Mouse (Mus musculus) c-Kit-positive CD71-positive TER-119-positive erythroid progenitor cells, embryonic 14.5 days (primary cell): ENCODE data around the gene Arl15.

Experiments
- DNase-seq: peaks from one replicate; pipeline ENCODE4 v3.0.0-alpha.2; 2013; ENCODE audit warnings: low spot score

Arl15 gene

DNA sequence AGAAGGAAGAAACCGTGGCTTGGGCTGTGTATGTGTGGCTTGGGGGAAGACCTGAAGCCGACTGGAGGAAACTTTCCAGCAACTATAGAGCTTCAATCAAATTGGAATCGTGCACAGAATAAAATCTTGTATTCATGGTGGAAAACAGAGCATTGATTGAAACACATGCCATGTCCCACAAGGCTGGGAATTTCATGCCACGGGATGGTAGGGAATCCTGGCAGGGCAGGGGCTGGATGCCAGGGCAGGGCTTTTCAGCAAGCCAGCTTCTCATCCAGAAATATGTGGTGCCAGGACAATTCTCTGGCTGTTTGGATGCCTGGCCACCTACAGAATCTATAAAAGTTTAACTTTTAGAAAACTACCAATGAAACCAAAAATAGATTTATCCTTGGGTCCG, 122.5 kb downstream of the Arl15 start:
- DNase-seq = no peak

DNA sequence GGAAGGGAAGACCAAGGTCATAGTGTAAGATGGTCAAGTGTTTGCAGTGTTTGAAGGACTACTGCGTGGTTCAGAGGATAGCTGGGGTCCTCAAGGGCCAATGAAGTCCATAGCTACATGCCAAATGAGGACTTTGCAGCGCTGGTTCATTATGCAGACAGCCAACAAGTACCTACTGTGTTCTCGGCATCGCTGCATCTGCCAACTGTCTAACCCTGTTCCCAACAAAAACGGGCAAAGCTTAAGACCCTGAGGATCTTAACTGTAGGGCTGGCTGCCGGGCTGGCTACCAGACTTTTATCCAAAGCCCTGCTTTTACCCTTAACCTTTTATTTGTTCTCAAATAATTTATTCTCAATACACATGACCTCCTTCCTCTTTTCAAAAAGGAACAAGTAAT, 123.1 kb downstream of the Arl15 start:
- DNase-seq = no peak

DNA sequence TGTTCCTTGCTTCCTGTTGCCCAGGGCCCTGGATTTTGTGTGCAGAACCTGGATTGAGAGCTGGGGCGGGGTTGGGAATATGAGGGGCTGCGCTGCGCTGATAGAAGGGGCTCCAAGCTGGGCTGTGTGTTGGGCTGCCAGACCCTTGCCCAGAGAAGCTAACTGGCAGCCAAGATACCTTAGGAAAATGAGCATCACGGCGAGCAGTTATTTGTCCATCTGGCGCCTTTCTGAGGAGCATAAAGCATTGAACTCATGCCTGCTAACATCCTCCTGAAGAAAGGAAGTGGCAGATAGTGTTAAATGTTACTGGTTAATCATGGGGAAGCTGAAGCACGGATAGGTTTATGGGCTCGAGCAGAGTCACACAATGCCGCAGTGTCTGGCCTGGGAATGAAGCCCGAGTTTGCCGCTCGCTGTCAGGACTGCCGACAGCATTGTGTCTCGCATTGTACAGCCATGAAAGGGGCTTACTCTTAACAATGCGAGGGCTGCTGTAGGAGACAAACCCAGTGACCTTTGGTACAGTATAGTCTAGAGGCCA, 123.6 kb downstream of the Arl15 start:
- no peak for DNase-seq

DNA sequence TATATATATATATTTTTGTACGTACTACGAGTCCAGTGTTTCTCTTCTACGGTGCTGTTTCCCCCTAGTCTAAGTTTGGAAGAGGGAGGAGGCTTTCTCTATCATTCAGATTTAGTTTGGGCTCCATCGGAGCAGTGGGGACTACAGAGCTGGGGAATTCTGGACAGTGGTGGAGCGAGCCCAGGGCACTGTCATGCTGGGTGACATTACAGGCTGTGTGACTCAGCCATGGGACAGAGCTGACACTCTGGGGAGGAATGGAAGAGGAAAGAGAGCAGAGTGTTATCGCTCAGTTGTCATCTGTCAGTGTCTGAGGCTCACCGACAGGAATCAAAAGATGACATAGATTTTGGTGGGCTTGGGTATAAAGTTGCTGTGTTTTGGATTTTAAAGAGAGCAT, 124.4 kb downstream of the Arl15 start:
- DNase-seq = no peak

DNA sequence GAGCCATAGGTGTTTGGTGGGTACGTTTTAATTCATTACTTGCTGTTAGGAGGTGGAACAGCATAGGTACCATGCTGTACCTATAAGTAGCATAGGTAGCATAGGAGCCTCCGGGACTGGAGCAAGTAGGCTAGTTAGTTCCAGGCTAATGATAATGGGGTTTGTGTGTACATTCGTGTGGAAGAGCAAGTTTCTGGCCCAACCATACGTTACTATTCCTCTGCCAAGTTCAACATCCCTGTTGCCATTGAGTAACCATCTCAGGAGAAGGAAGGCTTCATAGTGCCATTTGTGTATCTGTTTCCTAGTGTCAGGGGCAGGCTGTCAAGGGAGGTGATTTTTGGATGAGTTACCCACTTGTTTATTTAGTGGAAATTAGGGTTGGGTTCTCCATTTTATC, 141.4 kb downstream of the Arl15 start:
- DNase-seq = no peak

DNA sequence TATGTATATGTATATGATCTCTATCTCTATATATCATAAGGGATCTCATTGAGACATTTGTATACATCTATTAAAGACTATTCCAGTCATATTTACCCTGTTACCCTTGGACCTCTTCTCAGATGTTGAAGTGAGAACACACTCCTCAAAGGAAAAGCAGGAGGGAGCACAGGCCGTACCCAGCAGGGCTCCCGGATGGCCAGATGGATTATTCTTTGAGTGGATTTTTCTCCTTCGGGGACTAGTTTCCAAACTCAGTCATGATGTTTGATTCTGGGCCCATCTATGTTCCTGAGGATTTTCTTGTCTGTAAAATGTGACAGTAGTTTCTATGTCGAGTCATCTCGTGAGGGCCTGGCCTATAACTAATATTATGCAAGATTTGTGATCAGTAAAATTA, 142.9 kb downstream of the Arl15 start:
- DNase-seq = no peak

DNA sequence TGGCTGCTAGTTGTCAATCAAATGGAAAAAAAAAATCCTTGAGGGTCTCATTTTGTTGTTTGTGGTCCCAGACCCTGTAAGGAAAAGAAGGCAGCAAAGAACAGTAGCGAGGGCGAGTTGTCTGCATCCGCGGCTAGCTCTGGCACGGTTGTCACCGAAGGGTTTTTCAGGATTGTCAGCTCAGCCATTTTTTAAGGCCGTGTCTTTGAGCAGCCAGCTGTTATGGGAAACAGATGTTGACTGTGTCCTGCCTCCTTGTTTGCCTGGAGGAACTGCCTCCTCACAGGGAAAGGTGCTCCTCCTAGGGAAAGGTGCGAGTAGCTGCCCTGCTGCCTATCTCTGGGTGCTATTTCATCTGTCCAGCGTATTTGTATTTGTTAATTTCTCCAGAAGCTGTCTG, 144.3 kb downstream of the Arl15 start:
- no peak for DNase-seq

DNA sequence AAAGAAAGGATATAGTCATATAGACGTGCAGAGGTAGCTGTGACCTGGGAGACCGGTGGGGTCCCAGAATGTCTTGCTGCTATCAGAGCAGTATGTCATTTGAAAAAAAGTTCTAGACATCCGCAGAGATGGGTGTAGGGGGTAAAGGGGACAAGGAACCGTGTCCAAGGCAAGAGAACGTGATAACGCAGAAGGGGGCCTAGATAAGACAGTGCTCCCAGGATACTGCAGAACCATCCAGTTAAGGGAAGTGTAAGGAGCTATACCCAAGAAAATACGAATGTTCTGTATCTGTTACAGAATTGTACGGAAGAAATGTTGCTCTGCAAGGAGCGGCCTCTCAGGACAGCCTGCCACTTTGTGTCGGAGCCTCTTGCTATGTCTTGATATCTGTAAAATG, 144.8 kb downstream of the Arl15 start:
- no peak for DNase-seq

DNA sequence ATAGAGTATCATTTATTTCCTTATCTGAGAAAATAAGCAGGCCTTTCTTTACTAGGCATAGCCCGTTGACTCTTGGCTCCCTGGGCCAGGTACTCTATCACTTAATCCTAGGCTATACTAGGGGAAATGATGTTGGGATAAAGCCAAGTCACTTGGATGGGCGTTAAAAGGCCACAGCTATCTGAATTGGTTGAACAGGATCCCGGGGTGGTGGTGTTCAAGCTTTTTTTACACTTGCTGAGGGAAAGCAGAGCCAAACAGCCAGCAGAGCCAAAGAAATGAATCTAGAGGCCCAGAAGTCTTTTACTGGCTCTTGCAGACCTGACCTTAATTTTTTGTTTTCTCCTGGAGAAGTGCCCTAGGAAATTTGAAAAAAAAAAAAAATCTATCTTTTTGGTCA, 145.4 kb downstream of the Arl15 start:
- no peak for DNase-seq

DNA sequence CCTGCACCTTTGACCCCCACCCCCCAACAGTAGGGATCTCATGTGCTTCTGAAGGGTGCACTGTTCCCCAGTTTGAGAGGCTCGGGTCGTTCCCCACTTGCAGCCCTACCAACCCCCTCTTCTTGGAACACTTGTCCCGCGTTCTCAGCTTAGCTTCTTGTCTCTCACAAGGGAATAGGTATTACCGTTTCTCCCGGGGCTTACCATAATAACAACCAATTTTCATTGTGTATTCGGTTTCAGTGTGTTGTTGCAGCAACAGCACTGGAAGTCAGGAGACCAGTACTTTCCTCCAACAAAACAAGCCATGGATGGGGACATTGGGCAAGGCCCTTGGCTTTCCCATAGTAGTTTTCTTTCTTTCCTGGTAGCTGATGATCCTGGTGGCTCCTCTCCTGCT, 145.8 kb downstream of the Arl15 start:
- no peak for DNase-seq

DNA sequence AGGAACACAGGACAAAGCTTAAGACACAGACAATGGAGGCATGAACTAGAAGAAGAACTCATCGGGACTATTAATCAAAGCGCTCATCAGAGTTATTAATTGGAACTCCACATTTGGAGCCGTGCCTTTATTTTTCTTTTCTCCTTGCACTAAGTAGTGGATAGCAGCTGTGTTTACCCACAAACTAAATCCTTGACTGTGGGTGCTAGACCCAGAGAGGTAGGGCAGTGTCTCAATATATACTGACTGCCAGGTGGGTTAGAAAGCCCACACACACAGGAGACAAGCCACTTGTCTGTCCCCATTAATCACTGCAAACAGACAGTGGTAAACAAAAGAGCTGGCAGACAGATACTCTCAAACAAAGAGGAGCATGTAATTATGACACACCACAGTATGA, 147.6 kb downstream of the Arl15 start:
- DNase-seq = no peak

DNA sequence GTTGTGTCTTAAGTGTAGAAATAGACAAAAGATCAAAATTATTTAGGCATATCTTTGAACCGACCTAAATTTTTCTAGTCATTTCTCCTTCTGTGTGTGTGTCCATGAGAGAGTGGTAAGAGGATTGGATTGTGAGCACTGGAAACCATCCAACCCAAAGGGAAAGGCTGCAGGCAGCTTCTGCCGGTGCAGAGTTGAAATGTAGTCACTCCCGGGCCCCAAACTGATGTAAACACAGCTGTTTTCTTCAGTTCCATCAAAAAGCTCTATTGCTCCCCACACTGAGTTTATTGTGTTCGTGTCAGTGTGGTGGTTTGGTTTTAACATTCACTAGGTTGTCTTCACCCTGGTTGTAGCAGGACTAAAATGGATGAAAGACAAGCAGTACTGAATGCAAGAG, 153.2 kb downstream of the Arl15 start:
- no peak for DNase-seq

DNA sequence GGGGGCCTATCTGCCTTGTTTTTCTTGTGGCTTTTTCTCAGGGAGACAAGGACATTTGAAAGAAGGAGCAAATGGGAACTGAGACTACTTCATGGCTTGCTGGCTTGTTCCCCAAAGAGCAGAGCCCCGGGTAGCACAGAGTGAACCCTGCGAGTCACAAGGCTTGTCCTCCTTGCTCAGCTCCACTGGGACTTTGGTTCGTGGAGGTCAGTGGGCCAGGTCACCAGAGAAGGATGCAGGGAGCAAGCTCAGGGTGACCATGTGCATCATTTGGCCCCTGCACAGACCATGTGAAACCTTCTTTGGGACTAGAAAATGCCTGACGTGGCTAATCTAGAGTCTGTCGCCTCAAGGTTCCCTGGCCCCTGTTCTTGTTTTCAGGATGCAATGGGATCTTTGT, 155.4 kb downstream of the Arl15 start:
- DNase-seq = no peak

DNA sequence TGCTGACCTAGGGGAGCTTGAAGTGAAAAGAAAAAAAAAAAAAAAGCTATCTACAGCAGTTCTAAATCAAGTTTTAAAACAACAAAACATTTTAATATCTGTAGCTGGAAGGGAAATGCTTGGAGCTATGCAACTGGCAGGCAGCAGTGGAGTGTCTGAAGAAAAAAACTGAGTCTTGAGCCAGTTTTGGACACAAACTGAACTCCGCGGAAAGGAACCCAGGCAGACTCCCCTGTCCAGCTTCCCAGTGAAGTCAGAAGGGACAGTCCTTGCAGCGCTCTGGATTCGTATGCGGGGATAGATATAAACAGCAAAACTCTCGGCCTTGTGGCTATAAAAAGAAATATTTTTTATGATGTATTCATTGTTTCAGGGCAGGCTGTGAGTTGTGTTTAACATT, 155.8 kb downstream of the Arl15 start:
- DNase-seq = no peak

DNA sequence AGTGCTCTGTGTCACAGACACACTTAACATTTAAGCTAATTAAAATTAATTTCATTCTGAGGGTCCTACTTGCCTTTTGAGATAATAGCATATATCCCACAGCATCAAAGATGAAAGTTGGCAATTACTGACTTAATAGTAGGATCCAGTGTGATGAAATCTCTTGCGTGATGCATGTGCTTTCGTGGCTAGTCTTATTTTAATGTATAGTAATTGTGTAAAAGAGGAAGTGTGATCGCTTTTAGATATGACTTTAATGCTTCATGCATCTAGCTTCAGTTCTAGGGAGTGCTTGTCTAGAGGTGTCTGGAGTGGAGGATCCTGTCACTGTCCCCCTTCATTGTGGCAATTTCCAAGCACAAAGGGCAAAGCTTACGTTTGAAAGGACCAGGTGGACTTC, 163.1 kb downstream of the Arl15 start:
- no peak for DNase-seq

DNA sequence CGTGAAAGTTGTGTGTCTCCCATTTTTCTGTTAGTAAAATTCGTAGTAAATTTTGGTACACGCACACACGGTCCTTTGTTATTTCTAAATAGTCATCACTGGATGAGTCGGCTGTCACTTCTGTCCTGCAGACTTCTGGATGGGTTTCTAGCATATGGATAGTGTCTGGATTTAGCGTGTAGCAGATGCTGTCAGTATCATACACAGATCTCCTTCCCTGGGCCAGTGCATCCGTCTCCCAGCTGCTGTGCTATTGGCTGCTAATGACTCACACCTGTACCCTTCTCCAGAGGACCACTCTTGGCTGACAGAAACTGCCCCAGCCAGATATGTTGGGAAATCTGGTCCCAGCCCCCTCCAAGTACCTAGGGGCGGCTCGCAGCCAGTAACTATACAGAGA, 170.6 kb downstream of the Arl15 start:
- DNase-seq = no peak

DNA sequence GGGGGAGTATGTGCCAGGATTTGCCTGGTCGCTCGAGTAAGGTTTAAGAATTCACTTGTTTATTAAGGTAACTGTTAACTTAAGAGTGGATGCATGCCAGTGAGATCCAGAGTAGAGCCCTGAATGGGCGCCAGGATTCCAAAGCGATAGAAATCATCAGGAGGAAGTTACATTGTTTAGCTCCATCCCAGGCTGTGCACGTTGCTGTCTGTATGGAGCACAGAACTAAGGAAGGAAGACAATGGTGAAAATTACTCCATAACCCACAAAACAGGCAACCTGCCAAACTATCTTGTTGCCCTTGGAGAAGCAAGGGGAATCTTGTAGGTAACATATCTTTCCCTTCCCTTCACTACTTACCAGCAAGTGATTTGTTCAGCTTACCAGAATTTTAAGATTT, 176.4 kb downstream of the Arl15 start:
- no peak for DNase-seq

DNA sequence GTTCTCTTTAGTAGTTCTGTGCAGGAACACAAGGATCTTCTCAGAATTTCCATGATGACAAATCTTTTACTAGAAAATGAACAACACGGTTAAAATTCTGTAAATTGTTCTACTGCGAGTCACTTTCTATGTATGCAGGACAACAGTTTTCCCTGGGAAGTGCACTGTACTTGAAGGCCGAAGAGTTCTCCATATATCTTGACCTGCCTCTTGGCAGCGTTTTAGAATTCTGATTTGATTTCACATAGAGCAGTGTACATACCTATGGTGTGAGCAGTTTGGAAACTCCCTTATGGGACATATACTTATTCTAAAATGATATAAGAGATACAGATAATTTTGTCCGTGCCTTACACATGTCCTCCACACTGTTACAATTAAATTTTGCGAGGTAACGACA, 178.1 kb downstream of the Arl15 start:
- DNase-seq = no peak

DNA sequence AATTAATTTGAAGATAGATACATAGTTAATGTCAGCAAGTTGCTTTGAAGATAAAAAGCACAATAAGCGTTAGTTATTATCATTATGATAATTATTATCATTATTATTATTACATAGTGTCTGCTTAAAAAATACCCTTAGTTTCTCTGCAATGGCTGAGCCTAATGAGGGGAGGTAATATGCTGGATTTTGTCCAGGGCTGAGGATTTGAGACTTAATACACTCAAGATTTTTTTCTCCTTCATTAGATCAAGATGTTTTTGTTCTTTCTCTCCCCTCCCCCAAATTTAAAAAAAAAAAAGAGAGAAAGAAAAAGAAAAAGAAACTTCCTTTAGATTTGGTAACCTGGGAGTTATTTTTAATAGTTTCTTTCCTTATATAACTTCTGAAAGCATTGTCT, 180.6 kb downstream of the Arl15 start:
- no peak for DNase-seq

DNA sequence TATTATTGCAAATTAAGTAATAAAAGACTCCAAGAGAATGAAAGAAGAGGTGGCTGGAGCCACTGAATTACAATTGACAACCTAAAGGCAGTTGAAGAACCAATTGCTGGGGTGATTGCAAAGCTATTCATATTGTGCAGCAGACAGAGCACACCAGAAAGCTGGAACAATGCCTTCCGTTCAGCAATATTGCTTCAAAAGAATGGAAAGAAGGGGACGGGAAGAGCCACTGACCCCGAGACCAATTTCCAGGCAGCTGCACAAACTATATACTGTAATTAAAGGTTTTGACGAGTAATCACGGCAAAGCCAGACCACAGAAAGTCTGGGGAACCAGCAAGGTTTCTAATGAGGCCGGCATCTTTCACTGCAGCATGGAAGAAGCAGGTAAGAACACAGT, 181.4 kb downstream of the Arl15 start:
- DNase-seq = no peak

DNA sequence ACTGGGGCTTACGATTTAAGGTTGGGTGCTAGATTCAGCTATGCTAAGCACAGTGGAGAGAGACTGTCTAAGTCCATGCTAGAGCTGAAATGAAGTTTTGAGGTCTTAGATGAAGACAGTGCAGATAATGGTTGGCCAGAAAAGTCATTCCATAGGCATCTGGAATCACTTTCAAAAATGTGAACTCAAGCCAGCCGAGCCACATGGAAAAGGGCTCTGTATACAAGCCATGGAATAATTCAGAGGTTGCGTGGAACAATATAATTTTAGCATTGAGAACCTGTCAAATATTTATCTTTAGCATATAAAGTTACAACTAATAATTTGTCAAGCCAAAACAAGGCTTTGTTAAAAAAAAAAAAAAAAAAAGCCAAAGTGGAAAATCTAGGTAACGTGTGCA, 182.6 kb downstream of the Arl15 start:
- no peak for DNase-seq

DNA sequence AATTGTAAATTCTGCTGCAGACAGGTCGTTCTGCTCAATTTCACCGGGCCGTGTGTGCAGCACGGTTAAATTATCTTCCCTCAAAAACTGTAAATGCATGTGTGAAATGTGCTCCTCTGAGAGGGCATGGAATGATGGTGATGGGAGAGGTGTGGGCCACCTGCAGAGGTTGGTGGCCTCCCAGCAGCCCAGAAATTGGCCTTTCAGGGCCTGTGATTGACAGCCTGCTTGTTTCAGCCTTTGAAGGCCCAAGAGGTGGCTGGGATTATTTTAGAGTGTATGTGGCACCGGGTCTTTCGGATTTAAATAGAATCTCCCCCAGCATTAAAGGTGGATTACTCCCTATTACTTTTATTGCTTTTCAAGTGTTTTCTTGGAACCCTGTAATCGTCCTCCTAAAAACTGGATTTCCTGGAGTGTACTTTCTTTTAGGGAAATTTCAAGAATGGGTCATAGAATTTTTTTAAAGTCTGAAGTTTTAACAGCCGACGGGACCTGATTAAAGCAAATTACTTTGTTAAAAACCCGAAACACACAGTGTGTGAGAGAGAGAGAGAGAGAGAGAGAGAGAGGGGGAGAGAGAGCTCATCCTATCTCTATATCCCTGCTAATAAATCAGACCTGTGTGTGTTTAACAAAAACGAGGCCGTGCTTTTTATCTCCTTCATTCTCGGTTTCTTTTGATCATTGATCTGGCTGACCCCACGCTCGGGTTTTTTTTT, 186.6 kb downstream of the Arl15 start:
- no peak for DNase-seq

DNA sequence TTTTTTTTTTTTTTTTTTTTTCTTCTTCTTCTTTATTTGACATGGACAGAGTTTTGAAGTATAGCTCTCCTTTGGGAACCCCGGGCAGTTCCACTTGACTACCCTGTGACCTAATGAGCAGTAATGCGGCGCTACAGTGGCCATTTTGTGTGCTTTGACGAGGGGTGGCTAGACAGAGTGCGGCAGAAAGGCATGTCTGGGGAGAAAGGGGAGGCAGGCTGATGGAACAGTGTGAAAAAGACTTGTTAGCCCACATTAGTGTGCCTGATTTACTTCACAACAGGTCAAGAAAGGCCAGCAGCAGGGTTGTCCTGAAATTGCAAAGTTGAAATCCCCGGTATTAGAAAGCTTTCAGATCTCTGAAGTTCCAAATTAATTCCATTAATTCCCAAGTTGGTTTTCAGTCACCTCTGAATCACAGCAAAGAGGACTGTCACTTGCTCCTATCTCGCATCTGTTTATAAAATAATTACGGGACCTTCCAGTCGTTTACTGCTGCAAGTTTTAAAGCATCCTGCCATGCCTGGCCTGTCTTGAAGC, 187.2 kb downstream of the Arl15 start:
- DNase-seq = no peak

DNA sequence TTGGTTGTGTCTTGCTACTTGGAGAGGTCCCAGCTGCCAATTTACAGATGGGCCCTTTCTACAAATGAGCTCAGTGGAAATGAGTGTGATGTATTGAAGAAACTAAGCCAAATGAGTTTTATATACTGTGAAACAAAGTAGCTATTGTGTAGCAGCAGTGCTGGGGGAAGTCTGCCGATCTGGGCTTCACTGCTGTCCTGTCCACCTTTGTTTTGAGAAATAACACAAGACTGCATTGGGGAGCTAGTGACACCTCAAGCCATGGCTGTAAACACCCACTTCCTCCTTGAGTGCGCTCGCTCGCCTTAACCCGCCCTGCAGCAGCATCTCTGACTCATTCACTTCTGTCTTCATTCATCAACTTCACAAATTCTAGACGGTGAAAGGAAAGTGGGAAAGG, 189.3 kb downstream of the Arl15 start:
- DNase-seq = no peak
